Mouse (Mus musculus) E14TG2a.4 (cell line): ENCODE data around the gene Foxo3.

Experiments used
- CTCF ChIP-seq: conservative IDR thresholded peaks from 2 replicates; pipeline ENCODE4 v1.5.1; 2014; ENCODE audit warnings: low read length
- NANOG ChIP-seq: IDR thresholded peaks from 2 replicates; pipeline ENCODE4 v1.6.1; 2014; ENCODE audit warnings: borderline replicate concordance, low read length, mixed read lengths

DNA sequence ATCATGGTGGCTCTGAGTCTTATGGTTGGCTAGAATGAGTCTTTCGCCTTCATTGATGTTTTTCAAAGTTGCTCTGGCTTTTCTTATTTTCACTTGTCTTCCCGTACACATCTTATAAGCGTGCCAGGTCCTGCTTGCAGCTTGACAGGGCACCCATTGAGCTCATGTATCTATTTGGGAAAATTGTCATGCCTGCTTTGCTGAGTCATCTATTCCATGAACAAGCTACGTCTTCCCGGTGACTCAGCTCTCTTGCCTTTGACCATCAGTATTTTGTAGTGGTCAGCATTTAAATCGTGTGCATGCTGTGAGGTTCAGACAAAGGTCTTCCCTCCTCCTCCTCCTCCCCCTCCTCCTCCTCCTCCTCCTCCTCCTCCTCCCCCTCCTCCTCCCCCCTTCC is 22.9 kb upstream of the Foxo3 start:
- TF ChIP-seq NANOG = no peak
- TF ChIP-seq CTCF = no peak
